18 mouse cellular contexts compared by ENCODE assay signal in genomic region chr11:36276015-36276414, GRCm38 (mm10).
DNase-seq lines count a peak whose midpoint lies in the region; ATAC-seq lines count a peak whose summit lies in the region.
"Had no signal": no experiment of that assay in that cellular context is flagged by ENCODE, and none has a peak within 500 bp of the region (broad histone marks: within the 10 kb centered on the region; RNA-seq: fewer than 3 reads in every experiment).

No protein-coding gene starts in this region.

- H3K36me3 ChIP-seq in midbrain, embryonic 11.5 days (ENCODE audit: control insufficient read depth, insufficient read depth, low read length) = no peaks in the 10 kb centered on the region
- 0 out of 2 replicates have a peak, but pooled peaks cover 5% of the 10 kb centered on the region for H3K36me3 ChIP-seq in midbrain, embryonic 14.5 days (ENCODE audit: control insufficient read depth, insufficient read depth, low read length)
- no peaks in the 10 kb centered on the region for H3K36me3 ChIP-seq in forebrain, embryonic 10.5 days (replicated peaks)
- H3K36me3 ChIP-seq: limb, embryonic 15.5 days had no signal

- no peak for ATAC-seq in midbrain, embryonic 11.5 days (ENCODE audit: low FRiP score)
- no peak for ATAC-seq in midbrain, embryonic 14.5 days (ENCODE audit: low FRiP score, low TSS enrichment)
- ATAC-seq: forebrain, embryonic 13.5 days had no signal

- DNase-seq in midbrain, embryonic 11.5 days (ENCODE audit: low spot score, missing footprints) = peak; percentile 85
- DNase-seq in midbrain, embryonic 14.5 days = no peak
- DNase-seq in lung, adult 18-20 months = peak; percentile 10 to 39
- DNase-seq in lung, postnatal 14 days = peak; percentile 4
- no peak for DNase-seq in forebrain, embryonic 10.5 days (ENCODE audit: extremely low spot score, low spot score)
- no peak for DNase-seq in layer of hippocampus, postnatal 25 days (ENCODE audit: extremely low spot score in 1 of 2, low spot score in 1 of 2)
- DNase-seq in kidney, adult 8-10 months = no peak
- DNase-seq: adrenal gland, postnatal 10 days; cerebellum, adult 9-11 months; gastrocnemius, postnatal 10 days; heart, adult 18-20 months; kidney, adult 18-20 months; kidney, postnatal 10 days; right cerebral cortex, postnatal 4 days had no signal

- no peaks in the 10 kb centered on the region for H3K9me3 ChIP-seq in midbrain, embryonic 11.5 days (ENCODE audit: control insufficient read depth, low read length)
- H3K9me3 ChIP-seq in midbrain, embryonic 14.5 days (ENCODE audit: control insufficient read depth, low read length) = no peaks in the 10 kb centered on the region
- H3K9me3 ChIP-seq in forebrain, embryonic 10.5 days = no peaks in the 10 kb centered on the region
- H3K9me3 ChIP-seq: forebrain, embryonic 13.5 days; limb, embryonic 15.5 days had no signal

- no peak overlapping the region for H3K4me3 ChIP-seq in midbrain, embryonic 11.5 days (ENCODE audit: low read depth, low read length)
- no peak overlapping the region for H3K4me3 ChIP-seq in midbrain, embryonic 14.5 days (replicated peaks; ENCODE audit: low read depth, low read length)
- H3K4me3 ChIP-seq in forebrain, embryonic 10.5 days = no peak overlapping the region
- H3K4me3 ChIP-seq: forebrain, embryonic 13.5 days; layer of hippocampus, adult 2 months; limb, embryonic 15.5 days had no signal

- no peak overlapping the region for H3K27ac ChIP-seq in midbrain, embryonic 11.5 days (ENCODE audit: low read depth, low read length)
- H3K27ac ChIP-seq in midbrain, embryonic 14.5 days (replicated peaks; ENCODE audit: low read depth, low read length) = no peak overlapping the region
- no peak overlapping the region for H3K27ac ChIP-seq in forebrain, embryonic 10.5 days
- H3K27ac ChIP-seq: forebrain, embryonic 13.5 days; layer of hippocampus, adult 2 months; limb, embryonic 15.5 days; stomach, postnatal 0 days had no signal

- WGBS in midbrain, embryonic 11.5 days = 16% methylated on average over 5 of the region's 5 CpGs
- 9% methylated on average over 5 of the region's 5 CpGs for WGBS in midbrain, embryonic 14.5 days
- 30% methylated on average over 5 of the region's 5 CpGs for WGBS in forebrain, embryonic 10.5 days

- no peaks in the 10 kb centered on the region for H3K27me3 ChIP-seq in midbrain, embryonic 11.5 days (ENCODE audit: control insufficient read depth, insufficient read depth, low read length)
- no peaks in the 10 kb centered on the region for H3K27me3 ChIP-seq in midbrain, embryonic 14.5 days (ENCODE audit: control insufficient read depth, insufficient read depth, low read length)
- no peaks in the 10 kb centered on the region for H3K27me3 ChIP-seq in forebrain, embryonic 10.5 days (ENCODE audit: poor library complexity, severe bottlenecking)
- H3K27me3 ChIP-seq: forebrain, embryonic 13.5 days; limb, embryonic 15.5 days had no signal

- H3K4me1 ChIP-seq in midbrain, embryonic 11.5 days (ENCODE audit: control insufficient read depth, insufficient read depth, low read length) = peaks cover 15% of the 10 kb centered on the region
- H3K4me1 ChIP-seq in midbrain, embryonic 14.5 days (ENCODE audit: control insufficient read depth, insufficient read depth, low read length) = peaks cover 15% of the 10 kb centered on the region
- H3K4me1 ChIP-seq in forebrain, embryonic 10.5 days = peaks cover 24% of the 10 kb centered on the region

- H3K9ac ChIP-seq in midbrain, embryonic 11.5 days (ENCODE audit: low read length) = no peak overlapping the region
- H3K9ac ChIP-seq in midbrain, embryonic 14.5 days (replicated peaks; ENCODE audit: low read length) = no peak overlapping the region
- H3K9ac ChIP-seq: forebrain, embryonic 13.5 days; limb, embryonic 15.5 days had no signal

- H3K4me2 ChIP-seq in midbrain, embryonic 11.5 days = no peak overlapping the region
- H3K4me2 ChIP-seq in midbrain, embryonic 14.5 days (ENCODE audit: low read length) = no peak overlapping the region
- H3K4me2 ChIP-seq: forebrain, embryonic 13.5 days; limb, embryonic 15.5 days had no signal

Comparison
In these comparisons a context has a peak if more than half of its experiments do, and no peak if none do; other contexts are left out.
1. DNase-seq: peak in midbrain, embryonic 11.5 days (single experiment), lung, adult 18-20 months (2 of 2) and lung, postnatal 14 days (single experiment); none in midbrain, embryonic 14.5 days (single experiment), forebrain, embryonic 10.5 days (single experiment), layer of hippocampus, postnatal 25 days (0 of 2) and kidney, adult 8-10 months (0 of 2).